Mouse (Mus musculus) bone marrow, adult 2 months (tissue): ENCODE measurements around the gene Nucks1.

Experiments used
- CTCF ChIP-seq: fragments of 200-500 bp; IDR thresholded peaks from 2 replicates; pipeline ENCODE4 v1.5.1; 2011; ENCODE audit warnings: low read length, control low read depth; ENCODE audit not compliant: control insufficient read depth, insufficient read depth
- POLR2A ChIP-seq: fragments of 200-500 bp; IDR thresholded peaks from 2 replicates; pipeline ENCODE4 v1.6.1; 2011; ENCODE audit warnings: low read depth, mild to moderate bottlenecking, control low read depth, low read length, borderline replicate concordance; ENCODE audit not compliant: control insufficient read depth

DNA sequence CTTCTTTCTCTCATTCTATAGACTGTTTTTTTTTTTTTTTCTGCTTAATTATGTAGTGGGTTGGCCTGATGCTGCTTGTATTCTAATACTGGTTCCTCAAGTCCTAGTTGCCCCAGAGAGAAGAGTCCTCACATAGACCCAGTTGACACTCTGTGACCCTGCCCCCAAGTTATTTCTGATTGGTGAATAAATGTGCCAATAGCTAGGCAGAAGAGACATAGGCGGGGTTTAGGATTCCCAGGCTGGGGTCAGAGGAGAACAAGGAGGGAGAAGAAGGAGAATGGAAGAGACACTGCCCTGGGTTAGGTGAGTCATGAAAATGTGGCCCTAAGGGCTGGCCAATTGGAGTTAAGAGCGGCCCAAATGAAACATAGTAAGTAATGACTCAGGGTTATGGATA lies 30.5 kb upstream of the Nucks1 start:
- TF ChIP-seq POLR2A (no peak), CTCF (no peak)
